Mouse (Mus musculus): Measurements from ENCODE around the gene Atp5h.

DNA sequence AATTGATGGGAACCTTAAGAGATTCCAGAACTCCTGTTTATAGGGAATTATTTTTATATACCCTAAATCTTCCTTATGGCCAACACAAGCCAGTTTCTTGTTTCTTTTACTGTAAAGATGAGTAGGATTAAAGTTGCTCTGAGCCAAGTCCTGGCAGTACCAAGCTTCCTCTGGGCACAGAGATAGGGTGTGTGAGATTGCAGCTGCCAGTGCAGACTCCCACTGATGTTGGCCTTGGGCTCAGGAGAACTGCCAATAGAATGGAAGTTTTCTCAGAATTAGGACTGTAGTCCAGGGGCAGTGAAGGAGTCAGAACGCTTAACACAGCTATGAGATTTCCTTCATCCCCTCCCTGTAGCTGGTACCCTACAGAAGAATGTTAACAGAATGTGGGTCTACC lies 1.6 kb upstream of the Atp5h start:
- TF ChIP-seq TAL1 (IDR thresholded peaks at IDR 0.05; ENCODE audit: low read length) = no peak
- TF ChIP-seq GATA1 (IDR thresholded peaks at IDR 0.05; ENCODE audit: low read length) = no peak

Data from erythroblast, embryonic 14.5 days (primary cell).